Mouse (Mus musculus) limb, embryonic 13.5 days (tissue): ENCODE data around the gene Vav3. TPM values are rescaled to one million over a fixed set of nuclear protein-coding genes. Genes with fewer than 3 reads are reported as not detected.

Experiments
- ATAC-seq: fragments of 200-750 bp; cut with Nextera tagmentation; 2 replicates; pipeline ENCODE4 v1.8.0; 2017; ENCODE audit warnings: low read depth, moderate number of reproducible peaks, moderate TSS enrichment; ENCODE audit not compliant: low FRiP score
- H3K27ac ChIP-seq: fragments of 300-500 bp; sonication (generic); 2 replicates; pipeline ENCODE4 v1.5.1; 2015; ENCODE audit warnings: inconsistent platforms, mild to moderate bottlenecking, moderate library complexity
- H3K27me3 ChIP-seq: fragments of 300-500 bp; sonication (generic); 2 replicates; pipeline ENCODE4 v1.6.1; 2015; ENCODE audit warnings: mild to moderate bottlenecking, inconsistent platforms
- H3K36me3 ChIP-seq: fragments of 300-500 bp; sonication (generic); 2 replicates; pipeline ENCODE4 v1.6.1; 2015; ENCODE audit warnings: inconsistent platforms, mild to moderate bottlenecking, moderate library complexity
- H3K4me1 ChIP-seq: fragments of 300-500 bp; sonication (generic); 2 replicates; pipeline ENCODE4 v1.6.1; 2015; ENCODE audit warnings: inconsistent platforms
- H3K4me2 ChIP-seq: fragments of 300-500 bp; sonication (generic); replicated peaks from 2 replicates; pipeline ENCODE4 v1.6.1; 2015; ENCODE audit warnings: inconsistent platforms, mild to moderate bottlenecking, moderate library complexity
- H3K4me3 ChIP-seq: fragments of 300-500 bp; sonication (generic); 2 replicates; pipeline ENCODE4 v1.5.1; 2015; ENCODE audit warnings: moderate library complexity, mild to moderate bottlenecking, inconsistent platforms
- H3K9ac ChIP-seq: fragments of 300-500 bp; sonication (generic); 2 replicates; pipeline ENCODE4 v1.6.1; 2015; ENCODE audit warnings: mild to moderate bottlenecking, inconsistent platforms
- H3K9me3 ChIP-seq: fragments of 300-500 bp; sonication (generic); 2 replicates; pipeline ENCODE4 v1.6.1; 2016; ENCODE audit warnings: inconsistent platforms
- WGBS: fragments of 180-500 bp; shearing (Covaris S2); methylation state at CpG from one replicate; pipeline ENCODE4 v1.1.7; 2015; 5-methylcytosine and 5-hydroxymethylcytosine counted together
- polyA plus RNA-seq: library from polyadenylated mRNA; unstranded; fragments of >200 nt; fragmentation: Nextera tagmentation; extraction: Ambion mirVana; gene quantifications from 2 replicates; pipeline ENCODE4 v1.2.1, GENCODE M21; 2015

Vav3 gene
- polyA plus RNA-seq, 1 experiment from 2014 or later: 11.6 TPM

GRCm38 (mm10) chr3:109454633-109455032, 114.2 kb downstream of the Vav3 start:
- Histone ChIP-seq H3K36me3 (no peaks in the 10 kb centered on the region), H3K27ac (no peak overlapping the region), H3K9me3 (no peaks in the 10 kb centered on the region), H3K4me3 (no peak overlapping the region), H3K4me1 (peaks cover 6% of the 10 kb centered on the region; the same call in 1 of the 2 replicates), H3K27me3 (no peaks in the 10 kb centered on the region), H3K9ac (no peak overlapping the region), H3K4me2 (no peak overlapping the region)
- 31% methylated on average over 1 of the region's 1 CpGs for WGBS
- no peak for ATAC-seq

DNA sequence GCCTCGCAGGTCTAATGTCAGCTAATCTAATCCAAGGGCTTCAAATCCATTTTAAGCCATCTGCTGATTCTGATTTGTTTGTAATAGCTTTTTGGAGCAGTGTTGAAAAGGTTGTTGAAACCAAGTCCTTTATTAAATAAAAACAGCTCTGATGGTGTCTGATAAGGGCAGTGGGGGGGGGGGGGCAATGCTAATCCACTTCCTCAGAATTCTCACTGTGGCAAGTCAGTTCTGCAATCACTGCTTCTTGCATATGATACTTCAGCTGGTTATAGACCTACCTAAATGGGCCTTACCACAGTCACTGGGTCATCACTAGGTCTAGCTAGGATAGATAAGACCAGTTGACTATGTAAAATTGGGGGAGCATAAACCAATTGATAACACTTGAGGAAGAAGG, 115.9 kb downstream of the Vav3 start:
- H3K27ac ChIP-seq: no peak overlapping the region
- 89% methylated on average over 1 of the region's 1 CpGs for WGBS
- ATAC-seq: no peak
- no peak overlapping the region for H3K4me3 ChIP-seq
- H3K4me2 ChIP-seq: no peak overlapping the region
- no peaks in the 10 kb centered on the region for H3K9me3 ChIP-seq
- no peaks in the 10 kb centered on the region for H3K36me3 ChIP-seq
- H3K4me1 ChIP-seq: peaks cover 3% of the 10 kb centered on the region; the same call in 1 of the 2 replicates
- H3K9ac ChIP-seq: no peak overlapping the region
- no peaks in the 10 kb centered on the region for H3K27me3 ChIP-seq

DNA sequence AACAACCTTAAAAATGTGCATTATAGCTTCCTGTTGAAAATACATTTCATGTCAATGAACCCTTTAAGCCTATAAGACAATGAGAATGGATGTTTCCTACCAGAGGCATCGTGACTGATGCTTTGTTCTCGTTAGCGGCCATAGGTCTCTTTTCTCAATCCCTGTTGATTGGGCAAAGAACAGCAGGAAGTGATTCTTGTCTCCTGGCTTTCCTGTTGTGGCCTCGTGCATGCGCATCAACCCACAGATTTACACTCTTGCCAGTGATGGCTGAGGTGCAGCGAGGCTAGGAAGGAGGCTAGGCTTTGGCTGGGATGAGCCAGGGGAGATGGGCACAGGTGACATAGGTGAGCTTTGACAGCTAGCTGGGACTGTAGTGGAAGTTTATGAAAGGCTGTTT, 123.2 kb downstream of the Vav3 start:
- Histone ChIP-seq H3K9ac (no peak overlapping the region), H3K9me3 (no peaks in the 10 kb centered on the region), H3K27me3 (no peaks in the 10 kb centered on the region), H3K36me3 (no peaks in the 10 kb centered on the region), H3K4me1 (peaks cover 4% of the 10 kb centered on the region), H3K27ac (no peak overlapping the region), H3K4me3 (no peak overlapping the region), H3K4me2 (no peak overlapping the region)
- ATAC-seq: no peak
- WGBS: 79% methylated on average over 6 of the region's 6 CpGs

GRCm38 (mm10) chr3:109464600-109464999, 124.1 kb downstream of the Vav3 start:
- Histone ChIP-seq H3K9ac (no peak overlapping the region), H3K36me3 (no peaks in the 10 kb centered on the region), H3K27me3 (no peaks in the 10 kb centered on the region), H3K4me1 (peaks cover 4% of the 10 kb centered on the region), H3K27ac (no peak overlapping the region; the same call in 1 of the 2 replicates), H3K4me3 (no peak overlapping the region), H3K9me3 (no peaks in the 10 kb centered on the region), H3K4me2 (no peak overlapping the region)
- no peak for ATAC-seq
- 81% methylated on average over 8 of the region's 8 CpGs for WGBS

- no peaks in the 10 kb centered on the region for H3K36me3 ChIP-seq
- H3K4me2 ChIP-seq: no peak overlapping the region
- ATAC-seq: no peak
- no peaks in the 10 kb centered on the region for H3K9me3 ChIP-seq
- H3K4me1 ChIP-seq: peaks cover 4% of the 10 kb centered on the region
- no peaks in the 10 kb centered on the region for H3K27me3 ChIP-seq
- no peak overlapping the region for H3K9ac ChIP-seq
- H3K4me3 ChIP-seq: no peak overlapping the region
- no peak overlapping the region for H3K27ac ChIP-seq
Observed at GRCm38 (mm10) chr3:109466541-109466940, 126.1 kb downstream of the Vav3 start.

DNA sequence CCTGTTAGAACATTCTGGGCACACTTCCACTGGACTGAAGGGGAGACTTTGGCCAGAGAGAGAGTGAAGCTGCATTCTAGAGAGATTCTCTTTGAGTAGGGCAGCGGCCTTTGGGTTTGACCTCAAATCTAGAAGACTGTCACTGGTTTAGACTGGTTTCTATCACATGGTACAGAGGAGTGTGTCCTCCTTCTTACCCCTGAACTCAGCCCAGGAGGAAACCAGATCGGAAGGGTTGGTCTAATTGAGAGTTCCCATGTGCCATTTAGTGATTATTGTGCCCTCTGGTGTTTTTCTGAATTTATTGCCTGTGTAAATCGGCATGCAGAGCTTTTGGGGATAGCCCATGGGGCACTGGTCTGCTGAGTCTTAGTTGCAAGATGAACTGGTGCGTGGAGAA, 126.8 kb downstream of the Vav3 start:
- Histone ChIP-seq H3K4me3 (no peak overlapping the region), H3K9me3 (no peaks in the 10 kb centered on the region), H3K36me3 (no peaks in the 10 kb centered on the region), H3K9ac (no peak overlapping the region), H3K27ac (no peak overlapping the region), H3K4me2 (no peak overlapping the region), H3K27me3 (no peaks in the 10 kb centered on the region), H3K4me1 (peaks cover 4% of the 10 kb centered on the region)
- ATAC-seq: no peak
- 43% methylated on average over 4 of the region's 4 CpGs for WGBS

DNA sequence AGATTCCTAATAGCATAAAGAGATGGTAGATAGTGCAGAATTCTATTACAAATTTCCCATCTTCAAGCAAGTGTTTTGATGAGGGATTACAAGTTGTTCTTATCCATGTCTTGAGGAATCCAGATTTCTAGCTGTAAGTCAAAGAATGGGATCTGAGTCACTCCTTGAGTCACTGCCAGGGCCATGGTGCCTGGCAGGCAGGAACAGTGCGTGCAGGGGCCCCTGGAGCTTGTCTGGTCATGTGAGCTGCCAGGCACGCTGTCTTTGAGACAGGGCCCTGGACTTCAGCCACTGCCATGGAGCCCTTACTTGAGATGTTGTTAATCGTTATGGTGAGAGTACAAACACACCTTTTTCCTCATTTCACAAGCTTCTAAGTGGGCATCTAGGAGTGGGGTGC, 129.0 kb downstream of the Vav3 start:
- 61% methylated on average over 3 of the region's 3 CpGs for WGBS
- Histone ChIP-seq H3K9me3 (no peaks in the 10 kb centered on the region), H3K4me1 (peaks cover 4% of the 10 kb centered on the region), H3K27ac (no peak overlapping the region), H3K36me3 (no peaks in the 10 kb centered on the region), H3K4me3 (no peak overlapping the region), H3K9ac (no peak overlapping the region), H3K27me3 (no peaks in the 10 kb centered on the region), H3K4me2 (no peak overlapping the region)
- no peak for ATAC-seq

DNA sequence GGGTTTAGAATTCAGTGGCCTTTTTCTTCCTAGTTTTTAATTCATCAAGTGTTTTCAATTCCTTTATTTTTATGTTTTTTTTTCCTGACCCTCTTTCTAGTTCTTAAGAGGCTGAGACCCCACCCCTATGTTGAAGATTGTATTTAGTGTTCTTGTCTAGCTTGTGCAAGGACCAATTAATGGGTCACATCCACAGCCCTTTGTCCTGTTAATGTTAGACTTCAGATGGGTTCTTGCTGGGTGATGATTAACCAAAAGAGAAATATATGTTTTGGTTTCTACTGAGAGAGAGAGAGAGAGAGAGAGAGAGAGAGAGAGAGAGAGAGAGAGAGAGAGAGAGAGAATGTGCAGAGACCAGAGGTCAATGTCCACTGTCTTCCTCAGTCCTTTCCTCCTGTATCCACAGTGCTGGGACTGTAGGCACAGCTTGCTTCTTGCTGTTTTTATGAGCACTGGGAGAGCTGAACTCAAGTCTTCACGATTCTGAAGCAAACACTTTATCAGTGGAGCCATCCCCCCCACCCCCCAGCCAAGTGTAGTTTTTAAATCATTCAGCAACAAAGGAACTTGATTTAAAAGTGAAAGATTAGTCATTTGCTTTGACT, 130.3 kb downstream of the Vav3 start:
- H3K27me3 ChIP-seq: no peaks in the 10 kb centered on the region
- no peak overlapping the region for H3K27ac ChIP-seq
- no peak overlapping the region for H3K4me2 ChIP-seq
- H3K9me3 ChIP-seq: no peaks in the 10 kb centered on the region
- H3K4me3 ChIP-seq: no peak overlapping the region
- H3K9ac ChIP-seq: no peak overlapping the region
- 45% methylated on average over 1 of the region's 1 CpGs for WGBS
- no peak for ATAC-seq
- peaks cover 4% of the 10 kb centered on the region for H3K4me1 ChIP-seq
- no peaks in the 10 kb centered on the region for H3K36me3 ChIP-seq

DNA sequence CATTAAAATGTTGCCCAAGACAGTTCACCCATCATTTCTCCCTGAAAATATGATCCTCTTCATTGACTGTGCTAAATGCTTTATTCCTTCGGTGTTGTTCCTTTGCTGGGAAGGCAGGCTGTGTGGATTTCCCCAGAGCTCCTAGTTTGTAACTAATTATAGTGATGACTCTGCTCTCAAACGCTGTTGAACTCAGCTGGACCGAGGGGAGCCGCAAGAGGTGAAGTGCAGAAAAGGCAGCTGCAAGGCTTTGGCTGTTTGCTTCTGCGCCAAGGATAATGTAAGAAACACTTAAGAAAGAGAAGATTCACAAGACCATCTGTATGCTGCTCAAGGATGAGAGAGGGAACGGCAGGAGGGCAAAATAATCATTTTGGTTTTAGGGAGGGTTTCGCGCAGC, 136.1 kb downstream of the Vav3 start:
- no peak overlapping the region for H3K4me2 ChIP-seq
- no peak overlapping the region for H3K4me3 ChIP-seq
- no peak for ATAC-seq
- 61% methylated on average over 8 of the region's 8 CpGs for WGBS
- no peak overlapping the region for H3K9ac ChIP-seq
- H3K27ac ChIP-seq: no peak overlapping the region
- H3K4me1 ChIP-seq: no peaks in the 10 kb centered on the region
- H3K9me3 ChIP-seq: no peaks in the 10 kb centered on the region
- no peaks in the 10 kb centered on the region for H3K36me3 ChIP-seq
- H3K27me3 ChIP-seq: no peaks in the 10 kb centered on the region

DNA sequence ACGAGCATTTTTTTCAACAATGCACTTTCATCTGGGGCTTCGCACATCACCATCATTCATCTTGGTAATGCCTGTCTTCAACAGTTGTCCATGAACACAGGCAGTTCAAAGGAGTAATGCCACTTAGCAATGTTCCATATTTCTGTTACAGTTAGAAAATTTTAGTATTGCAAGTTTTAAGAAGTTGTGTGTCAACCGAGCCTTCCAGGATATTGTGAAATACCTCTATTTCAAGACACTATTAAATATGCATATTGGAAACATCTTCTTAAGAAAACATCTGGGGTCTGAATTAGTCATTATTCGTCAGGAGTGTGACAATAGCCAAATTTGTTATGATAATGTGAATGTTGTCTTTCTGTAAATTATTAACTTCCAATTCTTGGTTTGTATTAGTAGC, 137.8 kb downstream of the Vav3 start:
- Histone ChIP-seq H3K27ac (no peak overlapping the region), H3K36me3 (no peaks in the 10 kb centered on the region), H3K27me3 (no peaks in the 10 kb centered on the region), H3K9me3 (no peaks in the 10 kb centered on the region), H3K4me2 (no peak overlapping the region), H3K4me3 (no peak overlapping the region), H3K4me1 (no peaks in the 10 kb centered on the region), H3K9ac (no peak overlapping the region)
- no peak for ATAC-seq
- 69% methylated on average over 4 of the region's 4 CpGs for WGBS

- no peaks in the 10 kb centered on the region for H3K27me3 ChIP-seq
- no peaks in the 10 kb centered on the region for H3K36me3 ChIP-seq
- H3K9ac ChIP-seq: no peak overlapping the region
- WGBS: 84% methylated on average over 2 of the region's 2 CpGs
- H3K9me3 ChIP-seq: no peaks in the 10 kb centered on the region
- no peak overlapping the region for H3K4me3 ChIP-seq
- no peaks in the 10 kb centered on the region for H3K4me1 ChIP-seq
- H3K4me2 ChIP-seq: no peak overlapping the region
- no peak overlapping the region for H3K27ac ChIP-seq
- ATAC-seq: no peak
Observed at GRCm38 (mm10) chr3:109480625-109481024, 140.2 kb downstream of the Vav3 start.

DNA sequence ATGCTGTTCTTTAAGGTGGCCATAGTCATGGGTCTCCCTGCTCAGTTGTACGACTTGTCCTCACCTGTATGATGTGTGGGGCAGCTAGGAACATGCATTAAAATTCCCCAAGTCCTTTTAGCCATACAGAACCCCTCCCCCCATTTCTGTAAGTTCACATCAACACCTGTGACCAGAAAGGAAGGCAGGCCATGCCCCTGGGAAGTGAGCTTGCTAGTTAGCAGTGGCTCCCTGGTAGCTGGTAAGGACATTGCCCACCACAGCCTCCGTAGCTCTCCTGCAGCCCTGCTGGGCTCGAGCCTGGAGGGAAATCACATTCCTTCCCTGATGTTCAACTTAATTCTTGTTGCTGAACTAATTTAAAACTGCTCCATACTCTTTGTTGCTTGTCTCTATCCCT, 146.3 kb downstream of the Vav3 start:
- 44% methylated on average over 3 of the region's 3 CpGs for WGBS
- H3K36me3 ChIP-seq: no peaks in the 10 kb centered on the region
- ATAC-seq: no peak
- no peak overlapping the region for H3K27ac ChIP-seq
- no peak overlapping the region for H3K4me3 ChIP-seq
- no peaks in the 10 kb centered on the region for H3K4me1 ChIP-seq
- no peak overlapping the region for H3K9ac ChIP-seq
- no peaks in the 10 kb centered on the region for H3K9me3 ChIP-seq
- peaks cover 8% of the 10 kb centered on the region; the same call in 1 of the 2 replicates for H3K27me3 ChIP-seq
- no peak overlapping the region for H3K4me2 ChIP-seq

GRCm38 (mm10) chr3:109487823-109488222, 147.4 kb downstream of the Vav3 start:
- Histone ChIP-seq H3K27ac (no peak overlapping the region), H3K27me3 (peaks cover 8% of the 10 kb centered on the region; the same call in 1 of the 2 replicates), H3K9ac (no peak overlapping the region), H3K4me2 (no peak overlapping the region), H3K4me3 (no peak overlapping the region), H3K36me3 (no peaks in the 10 kb centered on the region), H3K9me3 (no peaks in the 10 kb centered on the region), H3K4me1 (0 out of 2 replicates have a peak, but pooled peaks cover 3% of the 10 kb centered on the region)
- no peak for ATAC-seq
- WGBS: 95% methylated on average over 4 of the region's 4 CpGs
